Mouse (Mus musculus): ENCODE data around the gene Unc93b1. TPM values are rescaled to one million over a fixed set of nuclear protein-coding genes. Genes with fewer than 3 reads are reported as not detected.
A peak's percentile ranks its signal among the peaks of the same experiment; 100 is the strongest.

The Unc93b1 gene
- total RNA-seq, 2 experiments from 2014 or later, result 19.6 to 20.1 TPM

- DNase-seq, result no peak
These were observed 21.3 kb upstream of the Unc93b1 start for GRCm38 (mm10) chr19:3913692-3914091.

- DNase-seq, result no peak
These were observed 20.5 kb upstream of the Unc93b1 start for GRCm38 (mm10) chr19:3914535-3914934.

GRCm38 (mm10) chr19:3916727-3917126 is 18.3 kb upstream of the Unc93b1 start:
- no peak for DNase-seq

GRCm38 (mm10) chr19:3919928-3920327 is 15.1 kb upstream of the Unc93b1 start:
- no peak for DNase-seq

GRCm38 (mm10) chr19:3922661-3923371 is 12.2 kb upstream of the Unc93b1 start:
- DNase-seq, result no peak

GRCm38 (mm10) chr19:3923586-3923985 is 11.4 kb upstream of the Unc93b1 start:
- DNase-seq, result peak; percentile 60

GRCm38 (mm10) chr19:3924190-3924589 is 10.8 kb upstream of the Unc93b1 start:
- DNase-seq, result peak; percentile 28

GRCm38 (mm10) chr19:3924868-3925267 is 10.1 kb upstream of the Unc93b1 start:
- no peak for DNase-seq

GRCm38 (mm10) chr19:3925859-3926258 is 9.1 kb upstream of the Unc93b1 start:
- DNase-seq, result no peak

GRCm38 (mm10) chr19:3926279-3926678 is 8.7 kb upstream of the Unc93b1 start:
- no peak for DNase-seq

- DNase-seq, result no peak
These were observed 8.3 kb upstream of the Unc93b1 start for GRCm38 (mm10) chr19:3926685-3927084.

GRCm38 (mm10) chr19:3927989-3928388 is 7.0 kb upstream of the Unc93b1 start:
- DNase-seq, result no peak

- no peak for DNase-seq
These were observed 6.2 kb upstream of the Unc93b1 start for GRCm38 (mm10) chr19:3928779-3929178.

- DNase-seq, result peak; percentile 92
These were observed 5.6 kb upstream of the Unc93b1 start, which contains the start of gene Aldh3b1 for GRCm38 (mm10) chr19:3929211-3929941. Gene Aldh3b1 (minus strand): TSS chr19:3929808.

GRCm38 (mm10) chr19:3930262-3931057 is 4.5 kb upstream of the Unc93b1 start:
- DNase-seq, result no peak

GRCm38 (mm10) chr19:3931716-3932115 is 3.3 kb upstream of the Unc93b1 start:
- no peak for DNase-seq

- peak; percentile 61 for DNase-seq
These were observed 1.2 kb downstream of the Unc93b1 start for GRCm38 (mm10) chr19:3935896-3936850.

GRCm38 (mm10) chr19:3942315-3942714 is 7.3 kb downstream of the Unc93b1 start:
- no peak for DNase-seq

GRCm38 (mm10) chr19:3942986-3943735 is 8.2 kb downstream of the Unc93b1 start:
- no peak for DNase-seq

- DNase-seq, result no peak
These were observed 11.0 kb downstream of the Unc93b1 start for GRCm38 (mm10) chr19:3945872-3946564.

All from gastrocnemius, postnatal 10 days (tissue).